Mouse (Mus musculus): ENCODE data around the gene Resf1. TPM values are rescaled to one million over a fixed set of nuclear protein-coding genes. Genes with fewer than 3 reads are reported as not detected.
"Not testable (repeated sequence)": the region's sequence is repeated elsewhere in the genome, so short reads cannot be mapped to it uniquely, and the experiment has no call there.

Resf1 gene
- 10 to 100 TPM; 15.8 to 17.7 TPM for total RNA-seq (2021)
- long read RNA-seq = 0 reads

DNA sequence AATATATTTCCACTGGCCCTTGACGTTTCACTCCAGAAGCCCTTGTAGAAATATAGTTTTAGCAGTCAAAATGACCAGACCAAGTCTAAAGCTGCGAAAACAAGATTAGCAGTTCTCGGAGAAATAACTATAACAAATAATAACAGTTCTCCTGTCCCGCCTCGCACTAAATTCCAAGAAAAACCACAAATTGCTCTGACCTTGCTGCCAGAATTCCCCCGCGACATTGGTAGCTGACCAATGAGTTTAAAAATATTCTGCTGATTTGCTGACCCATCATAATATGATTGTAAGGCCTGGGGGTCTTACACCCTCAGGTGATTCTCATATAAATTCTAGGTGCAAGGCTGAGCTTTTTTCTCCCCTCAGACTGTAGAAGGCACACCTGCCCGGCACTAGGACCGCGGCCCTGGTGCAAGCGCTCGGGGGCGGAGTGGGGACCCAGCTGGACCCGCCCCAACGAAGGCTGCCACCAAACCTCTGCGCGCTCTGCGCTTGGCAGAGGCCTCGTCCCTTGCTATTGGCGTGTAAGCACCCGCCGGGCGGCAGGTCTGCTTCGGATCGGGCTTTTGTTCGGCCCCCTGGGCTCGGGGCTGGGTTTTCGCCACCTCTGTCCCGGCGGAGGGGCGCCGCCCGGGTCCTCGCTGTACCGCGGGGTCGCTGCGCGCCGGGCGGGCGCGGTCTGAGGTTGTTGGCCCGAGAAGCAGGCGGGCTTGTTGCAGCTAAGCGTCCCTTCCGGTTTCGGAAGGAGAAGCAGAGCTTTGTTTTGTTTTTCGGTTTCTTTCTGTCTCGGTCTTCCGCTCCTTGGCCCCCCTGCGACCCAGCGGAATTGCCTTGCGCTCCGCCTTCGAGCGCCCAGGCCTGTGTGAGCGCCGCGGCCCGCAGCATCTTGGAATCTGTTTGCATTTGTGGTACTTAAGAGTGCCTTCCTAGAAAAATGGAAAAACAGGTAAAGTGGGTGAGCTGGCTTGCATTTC is at the start of gene Resf1:
Resf1 (plus strand) TSS at position 459 of the 977 bp plus-strand sequence.
- peak; percentile 87 to 90 for DNase-seq (ENCODE audit: low spot score in 2 of 2)

DNA sequence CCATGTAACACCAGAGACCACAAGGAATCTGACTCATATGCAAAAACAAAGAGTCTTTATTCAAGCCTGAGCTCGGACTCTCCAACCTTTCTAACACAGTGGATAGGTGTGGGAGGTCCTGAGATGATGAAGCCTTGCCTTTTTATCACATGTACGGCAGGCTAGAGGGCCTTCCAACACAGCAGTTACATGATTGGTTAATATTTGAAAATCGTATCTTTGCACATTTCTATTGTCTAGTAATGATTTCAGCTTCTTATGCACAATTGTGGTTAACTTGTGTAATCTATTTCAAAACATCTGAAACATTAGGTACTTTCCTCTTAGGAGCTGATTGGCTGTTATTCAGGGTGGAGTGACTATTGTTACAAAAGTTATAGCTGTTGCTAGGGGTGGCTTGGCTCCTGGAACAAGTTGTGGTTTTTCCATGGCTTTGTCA is 48.4 kb upstream of the Resf1 start:
- no peak for DNase-seq (ENCODE audit: low spot score in 2 of 2)

DNA sequence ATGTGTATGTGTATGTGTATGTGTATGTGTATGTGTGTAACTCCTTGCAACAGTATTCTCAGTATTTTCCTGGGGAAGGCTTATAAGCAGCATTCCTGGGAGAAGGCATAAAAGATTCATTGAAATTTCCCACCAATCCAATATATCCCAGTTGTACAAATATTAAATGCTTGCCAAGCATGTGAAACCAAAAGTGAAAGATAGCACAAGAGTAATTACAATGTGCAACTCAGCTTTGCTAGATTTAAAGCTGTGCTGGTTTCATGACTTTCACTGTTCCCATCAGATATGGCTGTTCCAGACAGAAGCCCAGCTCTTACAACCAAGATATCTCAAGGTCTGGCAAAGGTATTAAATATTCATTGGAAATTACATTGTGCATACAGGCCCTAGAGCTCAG is 41.3 kb upstream of the Resf1 start:
- no peak for DNase-seq (ENCODE audit: low spot score in 2 of 2)

DNA sequence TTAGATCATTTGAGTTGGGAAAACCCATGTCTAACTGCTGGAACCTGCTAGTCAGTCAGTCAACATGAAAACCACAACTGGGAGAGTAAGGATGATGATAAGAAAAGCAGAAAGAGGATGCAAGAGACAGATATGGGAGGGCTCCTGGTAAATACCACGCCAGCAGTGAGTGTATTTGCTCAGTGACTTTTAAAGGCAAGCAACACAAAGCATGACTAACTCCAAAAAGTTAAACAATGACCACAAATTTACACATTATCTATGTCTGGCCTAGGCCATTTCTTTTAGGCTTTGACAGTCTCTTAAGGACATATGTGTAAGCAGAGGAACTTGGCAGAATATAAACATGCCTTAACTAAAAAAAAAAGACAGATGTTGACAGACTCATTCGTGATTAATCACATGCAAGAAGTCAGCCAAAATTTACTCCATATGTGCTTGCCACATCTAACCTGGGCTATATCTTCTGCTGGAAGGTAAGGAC is 30.9 kb upstream of the Resf1 start:
- DNase-seq (ENCODE audit: low spot score in 2 of 2) = no peak

DNA sequence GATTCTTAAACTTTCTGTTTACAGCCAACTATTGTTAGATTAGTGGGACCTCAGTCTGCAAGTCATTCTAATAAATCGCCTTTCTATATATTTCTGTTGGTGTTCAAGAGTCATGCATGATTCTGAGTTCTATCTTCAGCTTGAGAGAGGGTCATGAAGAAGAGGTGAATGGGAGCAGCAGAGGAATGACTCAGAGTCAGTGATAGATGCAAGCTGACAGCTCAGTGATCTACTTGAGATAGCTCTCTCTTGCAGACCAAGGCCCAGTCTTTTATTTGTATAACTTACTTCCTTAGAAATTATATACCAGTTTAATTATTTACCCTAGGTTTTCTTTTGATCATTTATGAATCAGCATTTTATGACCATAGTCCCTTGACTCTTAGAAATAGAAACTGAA is 30.3 kb upstream of the Resf1 start:
- DNase-seq (ENCODE audit: low spot score in 2 of 2) = no peak

DNA sequence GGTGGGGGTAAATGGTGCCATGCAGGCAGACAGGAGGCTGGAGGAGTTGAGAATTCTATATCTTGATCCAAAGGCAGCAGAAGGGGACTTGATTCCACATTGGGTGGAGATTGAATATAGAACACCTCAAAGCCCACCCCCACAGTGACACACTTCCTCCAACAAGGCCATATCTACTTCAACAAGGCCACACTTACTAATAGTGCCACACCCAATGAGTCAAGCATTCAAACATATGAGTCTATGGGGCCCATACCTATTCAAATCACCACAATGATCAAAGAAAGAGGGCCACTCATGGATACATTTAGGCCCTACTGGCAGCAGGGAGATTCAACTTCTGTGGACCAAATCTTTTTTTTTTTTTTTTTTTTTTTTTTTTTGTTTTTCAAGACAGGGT is 28.7 kb upstream of the Resf1 start:
- no peak for DNase-seq (ENCODE audit: low spot score in 2 of 2)

DNA sequence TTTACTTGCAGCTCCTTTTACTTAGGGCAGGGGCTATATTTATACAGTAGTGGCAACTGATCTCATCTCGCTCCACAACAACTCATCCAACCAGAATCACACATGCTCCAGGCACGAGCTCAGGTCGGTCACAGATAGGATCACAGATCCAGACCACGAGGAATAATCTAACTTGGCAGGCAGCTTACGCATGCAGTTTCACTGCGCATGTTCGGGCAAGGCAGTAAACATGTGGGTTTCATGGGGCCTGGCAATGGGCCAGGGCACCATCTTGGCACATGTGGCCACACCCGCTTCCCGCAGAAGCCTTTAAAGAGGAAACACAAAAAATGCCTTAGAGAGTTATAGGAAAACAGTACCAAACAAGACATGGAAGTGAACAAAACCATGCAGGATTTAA is 21.0 kb upstream of the Resf1 start:
- DNase-seq (ENCODE audit: low spot score in 2 of 2) = not testable (repeated sequence)

DNA sequence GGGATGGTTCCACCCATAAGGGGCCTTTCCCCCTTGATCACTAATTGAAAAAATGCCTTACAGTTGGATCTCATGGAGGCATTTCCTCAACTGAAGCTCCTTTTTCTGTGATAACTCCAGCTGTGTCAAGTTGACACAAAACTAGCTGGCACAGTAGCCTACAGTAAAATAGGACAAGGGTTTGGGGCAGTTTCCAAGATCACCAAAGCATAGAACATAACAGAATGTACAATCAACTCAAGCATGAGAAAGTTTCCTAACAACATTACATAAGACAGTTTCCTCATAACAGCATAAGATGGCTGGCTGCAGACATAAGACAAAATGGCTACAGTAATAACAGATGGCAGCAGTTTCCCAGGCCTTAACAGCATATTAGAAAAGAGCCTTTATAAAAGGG is 6.0 kb upstream of the Resf1 start:
- DNase-seq (ENCODE audit: low spot score in 2 of 2) = not testable (repeated sequence)

DNA sequence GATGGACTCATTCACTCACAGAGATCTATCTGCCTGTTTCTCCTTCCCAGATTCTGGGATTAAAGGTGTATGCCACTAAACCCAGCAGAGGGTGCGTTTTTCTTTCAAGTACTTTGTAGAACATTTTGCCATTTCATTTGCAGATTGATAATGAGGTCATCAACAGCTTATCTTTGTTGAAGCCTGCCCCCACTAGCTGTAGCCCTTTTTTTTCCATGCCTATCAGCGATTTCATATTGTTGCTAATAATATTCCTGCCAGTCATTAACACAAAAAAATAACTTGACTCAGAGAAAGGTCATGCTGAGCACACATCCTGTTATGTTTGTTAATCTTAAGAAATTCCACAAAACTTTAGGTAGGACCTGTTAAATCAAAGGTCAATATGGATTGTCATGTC is 2.1 kb upstream of the Resf1 start:
- DNase-seq (ENCODE audit: low spot score in 2 of 2) = no peak

DNA sequence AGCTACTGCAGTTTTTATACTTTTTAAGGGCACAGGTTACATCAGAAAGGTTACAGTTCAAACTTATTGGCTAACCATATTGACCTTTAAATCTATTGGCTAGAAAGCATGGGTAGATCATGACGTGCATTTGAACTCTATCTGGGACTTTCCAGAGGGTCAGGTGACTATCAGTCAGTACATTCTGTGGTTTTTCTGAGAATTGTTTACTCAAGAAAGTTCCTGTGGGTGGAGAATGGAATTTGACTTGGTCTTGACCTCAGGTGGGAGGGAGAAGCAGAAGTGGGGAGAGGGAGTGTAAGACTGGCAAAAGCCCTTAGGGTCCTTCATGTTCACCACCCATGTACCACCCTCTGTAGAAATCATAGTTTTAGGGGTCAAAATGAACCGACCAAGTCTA is 1.4 kb upstream of the Resf1 start:
- no peak for DNase-seq (ENCODE audit: low spot score in 2 of 2)

DNA sequence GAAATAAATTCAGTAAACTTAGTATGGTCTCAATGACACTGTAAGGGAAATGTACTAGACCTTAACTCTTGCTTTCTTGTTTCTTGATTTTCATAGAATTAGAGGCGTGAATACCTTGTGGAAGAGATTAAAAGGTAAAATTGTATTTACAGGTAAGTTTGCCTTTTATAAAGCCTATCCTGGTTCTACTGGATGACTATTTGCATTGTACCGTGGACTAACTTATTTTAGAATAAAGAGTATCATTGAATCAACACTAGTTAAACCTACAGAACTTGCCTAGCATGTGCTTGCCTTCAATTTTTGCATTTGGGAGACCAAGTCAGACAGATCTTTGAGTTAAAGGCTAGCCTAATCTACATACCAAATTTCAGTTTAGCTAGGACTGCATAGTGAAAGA is 1.0 kb downstream of the Resf1 start:
- DNase-seq (ENCODE audit: low spot score in 2 of 2) = no peak

DNA sequence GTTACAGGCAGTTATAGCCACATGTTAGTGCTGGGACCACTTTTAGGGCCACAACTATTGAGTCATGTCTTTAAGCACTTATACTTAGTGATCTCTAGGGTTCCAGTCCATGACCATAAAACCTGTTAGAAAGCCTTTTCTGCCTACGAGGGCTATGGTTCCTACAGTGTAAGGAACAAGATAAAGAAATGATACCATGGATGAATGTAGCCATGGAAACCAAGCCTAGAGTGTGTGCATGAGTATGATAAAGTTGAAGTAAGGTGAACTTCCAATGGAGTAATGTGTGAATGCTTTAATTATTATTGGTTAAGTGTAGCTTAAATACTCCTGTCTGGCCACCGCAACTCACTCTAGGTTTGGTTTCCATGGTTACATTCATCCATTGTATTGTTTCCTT is 1.8 kb downstream of the Resf1 start:
- DNase-seq (ENCODE audit: low spot score in 2 of 2) = no peak

DNA sequence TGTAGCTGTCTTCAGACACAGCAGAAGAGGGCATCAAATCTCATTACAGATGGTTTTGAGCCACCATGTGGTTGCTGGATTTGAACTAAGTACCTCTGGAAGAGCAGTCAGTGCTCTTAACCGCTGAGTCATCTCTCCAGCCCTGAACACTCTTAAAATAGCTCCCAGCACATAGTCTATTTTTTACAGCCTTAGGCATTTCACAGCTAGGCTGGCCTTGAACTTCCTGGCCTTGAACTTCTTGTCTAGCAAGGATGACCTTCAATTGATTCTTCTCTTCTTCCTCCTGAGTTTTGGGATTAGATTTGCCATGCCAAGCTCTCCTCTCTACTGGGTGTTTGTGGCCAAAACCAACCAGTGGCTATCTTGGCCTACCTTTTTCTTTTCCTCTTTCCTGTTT is 2.6 kb downstream of the Resf1 start:
- no peak for DNase-seq (ENCODE audit: low spot score in 2 of 2)

DNA sequence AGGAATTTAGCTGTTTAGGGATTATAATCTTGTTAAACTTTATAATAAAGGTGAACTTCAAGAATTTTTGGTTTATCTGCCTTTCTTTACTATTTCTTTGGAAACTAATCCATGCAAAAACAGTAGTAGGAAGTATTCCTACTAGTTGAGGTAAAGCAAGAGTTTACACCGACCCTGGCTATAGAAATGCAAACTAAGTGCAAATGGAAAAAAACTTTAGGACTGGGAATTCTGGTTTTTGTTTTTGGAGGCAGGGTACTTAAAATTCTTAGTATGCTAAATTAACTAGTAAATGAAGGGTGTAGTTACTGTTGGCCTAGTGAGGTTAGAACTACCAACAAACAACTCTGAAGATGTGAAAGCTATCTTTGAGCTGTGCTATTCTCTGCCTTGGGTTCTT is 3.0 kb downstream of the Resf1 start:
- no peak for DNase-seq (ENCODE audit: low spot score in 2 of 2)

DNA sequence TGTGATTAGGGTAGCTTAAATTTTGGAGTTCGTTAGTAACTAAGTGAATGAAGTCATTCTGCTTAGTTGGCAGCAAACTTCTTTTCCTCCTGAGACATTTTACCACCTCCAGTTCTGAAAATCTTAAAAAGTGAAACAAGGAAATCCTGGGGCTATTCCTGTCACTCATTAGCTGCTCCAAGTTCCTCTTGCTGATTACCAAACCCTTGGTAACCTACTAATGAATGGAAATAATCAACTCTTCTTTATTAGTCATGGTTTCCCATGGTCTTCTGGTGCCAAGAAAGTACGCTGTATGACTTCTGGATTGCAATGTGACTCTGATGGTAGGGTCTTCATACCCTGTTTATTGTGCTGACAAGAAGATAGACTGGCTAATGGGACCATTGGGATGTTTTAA is 5.7 kb downstream of the Resf1 start:
- no peak for DNase-seq (ENCODE audit: low spot score in 2 of 2)

DNA sequence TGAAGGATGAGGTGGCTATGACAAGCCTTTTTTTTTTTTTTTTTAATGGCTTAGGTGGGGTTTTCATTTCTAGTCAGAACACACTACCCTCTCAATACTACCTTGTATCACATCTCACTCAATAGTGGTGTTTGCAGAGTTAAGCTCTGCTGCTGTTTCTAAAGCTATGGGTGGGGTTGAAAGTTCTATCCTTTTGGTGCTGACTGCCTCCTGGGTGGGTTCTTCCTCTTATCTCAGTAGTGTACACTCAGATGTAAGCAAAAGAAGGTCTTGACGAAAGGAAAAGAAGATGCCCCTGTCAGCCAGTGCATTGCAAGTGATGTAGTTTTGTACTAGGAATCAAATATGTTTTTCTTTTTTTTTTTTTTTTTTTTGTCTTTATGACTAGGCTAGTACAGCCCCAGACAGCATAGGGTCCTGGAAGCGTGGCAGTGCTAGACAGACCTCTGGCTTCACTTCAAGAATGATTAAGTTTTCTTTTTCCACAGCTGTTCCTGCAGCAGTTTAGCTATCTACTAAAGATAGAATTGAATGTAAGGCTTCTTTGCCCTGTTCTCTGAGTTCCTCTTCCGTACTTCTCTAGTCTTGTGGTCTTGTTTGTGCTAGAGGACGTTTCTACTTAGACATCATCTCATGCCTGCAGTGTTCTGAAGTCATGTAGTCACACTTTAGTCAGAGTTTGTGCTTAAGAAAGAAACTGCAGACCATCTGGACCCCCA is 14.5 kb downstream of the Resf1 start:
- DNase-seq (ENCODE audit: low spot score in 2 of 2) = no peak

DNA sequence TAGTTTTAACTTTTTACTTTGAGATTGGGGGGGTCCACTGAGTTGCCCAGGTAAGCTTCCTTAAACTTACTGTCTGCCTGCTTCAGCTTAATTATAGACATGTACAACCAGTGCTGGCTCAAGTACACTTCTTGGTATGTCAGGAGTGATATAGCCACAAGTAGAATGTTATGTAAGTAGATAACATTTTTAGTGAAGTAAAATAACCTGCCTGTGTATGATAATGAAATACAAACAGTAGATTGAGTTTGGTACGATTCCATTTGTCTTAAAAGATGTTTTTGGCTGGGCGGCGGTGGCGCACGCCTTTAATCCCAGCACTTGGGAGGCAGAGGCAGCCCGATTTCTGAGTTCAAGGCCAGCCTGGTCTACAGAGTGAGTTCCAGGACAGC is 15.0 kb downstream of the Resf1 start:
- no peak for DNase-seq (ENCODE audit: low spot score in 2 of 2)

DNA sequence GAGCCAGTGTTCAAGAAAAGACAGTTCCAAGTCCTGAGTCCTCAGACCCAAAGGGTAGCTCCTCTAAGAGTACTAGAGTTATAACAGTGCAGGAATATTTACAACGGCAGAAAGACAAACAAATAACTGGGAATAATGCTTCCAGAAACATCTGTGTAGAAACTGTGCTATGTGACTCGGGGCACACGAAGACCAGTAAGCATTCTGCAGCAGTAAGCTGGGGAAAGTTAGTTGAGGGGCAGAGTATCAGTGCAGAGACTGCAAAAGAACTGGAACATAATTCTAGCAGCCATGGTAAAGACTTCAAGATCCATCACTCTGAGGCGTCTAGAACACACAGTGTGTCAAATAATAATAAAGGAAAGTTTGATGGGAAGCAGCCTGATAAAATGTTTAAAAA is 19.9 kb downstream of the Resf1 start:
- no peak for DNase-seq (ENCODE audit: low spot score in 2 of 2)

DNA sequence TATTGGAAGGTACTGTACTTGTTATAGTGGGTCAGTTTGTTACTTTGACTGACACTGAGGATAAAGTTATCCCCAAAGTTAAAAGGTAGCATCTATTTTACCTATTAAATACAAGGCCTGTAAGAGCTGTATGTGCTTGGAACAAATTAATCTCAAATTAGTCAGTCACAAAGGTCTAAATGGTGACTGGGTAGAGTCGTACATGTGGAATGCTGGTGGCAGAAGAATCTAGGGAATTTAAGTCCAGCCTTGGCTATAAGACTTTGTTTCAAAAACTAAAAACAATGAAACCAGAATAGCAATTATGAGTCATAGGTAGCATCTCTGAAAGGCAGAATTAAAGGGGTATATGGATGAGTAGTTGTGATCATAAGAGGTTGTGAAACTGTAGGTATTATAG is 21.1 kb downstream of the Resf1 start:
- no peak for DNase-seq (ENCODE audit: low spot score in 2 of 2)

DNA sequence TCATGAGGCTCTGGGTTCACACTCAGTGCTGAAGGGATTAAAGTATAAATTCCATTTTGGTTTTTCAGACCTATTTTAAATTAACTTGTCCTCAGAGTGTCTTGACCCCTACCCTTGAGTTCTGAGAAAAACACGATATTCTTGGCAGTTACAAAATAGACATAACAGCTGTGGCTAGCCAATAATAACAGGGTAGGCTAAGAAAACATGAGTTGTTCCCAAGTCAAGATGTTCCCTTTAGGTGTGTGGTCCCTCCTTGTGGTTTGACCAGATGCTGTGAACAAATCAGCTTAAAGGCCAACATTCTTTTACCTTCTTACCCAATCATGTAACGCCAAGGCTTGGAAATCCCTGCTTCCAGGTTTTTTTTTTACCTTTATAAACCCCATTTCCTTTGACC is 23.8 kb downstream of the Resf1 start:
- DNase-seq (ENCODE audit: low spot score in 2 of 2) = no peak

DNA sequence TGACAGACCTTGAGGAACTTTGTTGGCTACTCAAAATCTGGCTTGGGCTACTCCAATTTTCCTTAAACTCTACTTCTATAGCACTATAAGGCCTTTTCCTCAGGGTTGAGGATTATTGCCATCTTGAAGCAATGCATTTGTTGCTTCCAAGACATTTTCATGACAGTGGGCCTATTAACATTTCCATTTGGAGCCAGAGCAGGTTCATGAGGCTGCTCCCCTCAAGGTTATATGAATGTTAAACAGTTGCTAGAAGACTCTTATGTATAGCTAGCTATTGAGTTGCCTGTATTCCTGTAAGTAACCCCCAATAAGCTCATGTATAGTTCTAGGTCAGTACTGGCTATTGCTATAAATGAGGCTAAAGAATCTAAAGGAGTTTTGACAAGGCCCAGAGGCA is 28.8 kb downstream of the Resf1 start:
- no peak for DNase-seq (ENCODE audit: low spot score in 2 of 2)

DNA sequence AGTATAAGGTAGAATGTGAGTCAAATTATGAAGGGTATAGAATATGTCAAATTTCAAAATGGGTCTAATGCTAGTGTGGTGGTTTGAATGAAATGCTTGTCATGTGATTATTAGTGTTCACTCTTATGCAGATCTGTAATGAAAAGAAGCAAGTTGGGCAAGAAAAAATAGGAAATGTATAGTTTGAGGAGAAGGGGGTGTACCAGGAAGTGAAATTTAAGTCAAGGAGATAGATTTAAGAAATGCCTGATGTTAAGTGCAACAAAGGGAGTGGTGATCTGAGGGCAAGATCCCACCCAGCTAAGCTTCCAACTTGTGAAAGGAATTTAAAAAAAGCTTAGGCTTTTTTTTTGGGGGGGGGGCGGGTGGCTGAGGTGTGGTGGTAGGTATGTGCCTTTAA is 29.4 kb downstream of the Resf1 start:
- DNase-seq (ENCODE audit: low spot score in 2 of 2) = no peak
